Mouse (Mus musculus): ENCODE results near the gene Cyyr1.

Gene Cyyr1

DNA sequence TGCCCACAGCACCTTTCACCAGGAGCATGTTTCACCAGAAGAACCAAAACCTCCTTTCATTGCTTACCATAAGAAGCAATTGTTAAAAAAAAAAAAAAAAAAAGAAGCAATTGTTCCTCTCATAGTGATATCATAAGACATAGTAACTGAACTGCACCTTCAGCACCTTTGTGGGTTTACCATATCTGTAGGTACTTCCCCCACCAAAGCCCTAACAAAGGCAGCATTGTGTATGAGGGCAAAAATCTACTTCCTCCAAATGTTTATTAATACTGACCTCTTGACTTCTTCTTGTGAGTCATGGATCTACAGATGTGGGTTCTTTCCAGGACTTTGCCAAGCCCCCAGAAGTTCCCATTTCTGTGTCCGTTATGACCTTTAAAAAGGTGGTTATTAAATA, 98.2 kb downstream of the Cyyr1 start:
- DNase-seq: no peak

DNA sequence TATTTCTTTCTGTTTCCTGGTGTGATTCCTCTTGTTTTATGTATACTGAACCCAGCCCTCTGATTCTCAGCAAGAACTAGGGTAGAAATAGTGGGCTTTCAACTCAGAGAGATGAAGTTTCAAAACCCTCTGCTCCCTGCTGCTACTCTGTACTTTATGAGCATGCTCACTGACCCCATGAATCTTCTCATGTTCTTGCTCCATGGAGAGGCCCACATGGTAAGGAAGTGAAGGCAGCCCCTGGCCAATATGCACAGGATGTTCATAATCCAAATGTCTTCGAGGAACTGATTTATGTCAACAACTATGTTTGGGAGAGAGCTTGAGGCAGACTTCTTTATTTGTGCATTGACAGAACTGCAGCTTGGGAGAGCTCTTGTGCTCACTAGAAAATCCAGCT, 106.9 kb downstream of the Cyyr1 start:
- no peak for DNase-seq

DNA sequence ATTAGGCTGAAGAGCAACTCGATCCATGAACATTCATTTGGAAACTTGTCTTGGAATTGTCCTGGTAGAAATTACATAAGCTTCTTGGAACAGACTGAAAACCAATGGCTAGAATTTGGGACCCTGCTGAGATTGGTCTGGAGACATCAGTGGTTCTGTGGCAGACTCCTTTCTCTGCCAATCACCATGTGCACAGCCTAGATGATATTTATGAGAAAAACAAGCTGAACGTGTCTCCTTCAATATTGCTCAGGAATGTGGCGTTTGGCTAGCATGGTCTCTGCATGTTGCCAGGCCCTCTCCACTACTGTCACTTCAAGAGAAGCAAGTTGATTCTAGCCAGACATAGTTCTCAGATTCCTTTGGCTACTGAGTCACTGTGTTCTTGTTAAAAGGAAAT, 107.4 kb downstream of the Cyyr1 start:
- no peak for DNase-seq

DNA sequence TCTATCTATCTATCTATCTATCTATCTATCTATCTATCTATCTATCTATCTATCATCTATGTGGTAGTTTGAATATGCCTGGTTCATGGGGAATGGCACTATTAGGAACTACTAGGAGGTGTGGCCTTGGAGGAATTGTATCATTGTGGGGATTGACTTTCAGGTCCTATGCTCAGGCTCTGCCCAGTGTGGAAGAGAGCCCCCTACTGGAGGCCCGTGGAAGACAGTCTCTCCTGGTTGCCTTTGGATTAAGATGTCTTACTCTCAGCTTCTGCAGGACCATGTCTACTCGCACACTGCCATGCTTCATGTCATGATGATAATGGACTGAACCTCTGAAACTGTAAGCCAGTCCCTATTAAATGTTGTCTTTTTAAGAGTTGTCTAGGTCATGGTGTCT, 117.8 kb downstream of the Cyyr1 start:
- peak; percentile 18 for DNase-seq

DNA sequence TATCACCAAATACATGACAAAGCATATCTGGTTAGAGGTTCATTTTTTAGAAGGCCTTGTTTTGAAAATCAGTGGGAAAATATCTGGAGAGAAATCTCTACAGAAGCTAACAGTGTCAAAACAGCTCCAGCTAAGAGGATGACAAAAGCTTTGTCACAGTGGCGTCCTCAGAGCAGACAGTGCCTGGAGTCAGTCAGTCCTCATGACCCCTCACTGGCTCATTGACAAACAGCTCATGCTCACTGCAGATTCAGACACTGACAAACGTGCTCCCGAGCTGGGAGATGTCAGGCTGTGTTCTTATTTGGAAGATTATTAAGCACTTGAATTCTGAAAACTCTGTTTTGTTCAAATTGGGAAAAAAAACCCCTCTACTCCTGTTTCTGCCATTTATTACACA, 124.0 kb downstream of the Cyyr1 start:
- no peak for DNase-seq

DNA sequence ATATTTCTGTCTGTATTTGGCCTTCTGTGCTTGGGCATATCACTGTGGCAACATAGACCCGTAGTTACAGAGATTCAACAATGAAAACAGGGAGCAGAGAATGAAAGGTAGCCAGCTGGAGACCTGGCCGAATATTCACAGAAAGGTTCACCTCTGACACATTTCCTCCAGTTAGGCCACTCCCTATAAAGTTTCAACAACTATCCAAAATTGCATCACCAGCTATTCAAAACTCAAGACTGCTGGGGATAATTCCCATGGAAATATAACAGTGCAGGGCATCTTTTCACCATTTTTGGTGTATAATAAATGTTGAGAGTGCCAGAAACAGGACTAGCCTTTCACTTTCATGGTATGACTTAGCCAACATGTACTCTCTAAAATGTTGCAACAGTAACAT, 130.3 kb downstream of the Cyyr1 start:
- no peak for DNase-seq

DNA sequence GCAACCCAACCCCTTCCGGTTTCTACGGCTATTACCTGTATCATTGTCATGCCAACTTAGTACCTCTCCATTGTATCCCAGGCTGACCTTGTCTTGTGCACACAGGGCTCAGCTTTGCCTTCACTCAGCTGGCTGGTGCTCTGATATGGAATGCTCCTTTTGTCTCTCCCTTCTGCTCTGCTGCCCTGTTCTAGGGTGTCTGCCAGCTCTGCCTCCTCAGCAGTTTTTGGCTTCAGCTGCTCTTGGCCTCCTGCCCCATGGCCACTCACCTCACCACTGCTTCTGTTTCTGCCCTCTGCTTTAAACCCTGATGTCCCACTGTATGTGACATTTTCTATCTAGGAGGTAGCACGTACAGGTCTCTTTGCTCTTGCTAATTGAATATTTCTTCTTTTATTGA, 137.8 kb downstream of the Cyyr1 start:
- no peak for DNase-seq

DNA sequence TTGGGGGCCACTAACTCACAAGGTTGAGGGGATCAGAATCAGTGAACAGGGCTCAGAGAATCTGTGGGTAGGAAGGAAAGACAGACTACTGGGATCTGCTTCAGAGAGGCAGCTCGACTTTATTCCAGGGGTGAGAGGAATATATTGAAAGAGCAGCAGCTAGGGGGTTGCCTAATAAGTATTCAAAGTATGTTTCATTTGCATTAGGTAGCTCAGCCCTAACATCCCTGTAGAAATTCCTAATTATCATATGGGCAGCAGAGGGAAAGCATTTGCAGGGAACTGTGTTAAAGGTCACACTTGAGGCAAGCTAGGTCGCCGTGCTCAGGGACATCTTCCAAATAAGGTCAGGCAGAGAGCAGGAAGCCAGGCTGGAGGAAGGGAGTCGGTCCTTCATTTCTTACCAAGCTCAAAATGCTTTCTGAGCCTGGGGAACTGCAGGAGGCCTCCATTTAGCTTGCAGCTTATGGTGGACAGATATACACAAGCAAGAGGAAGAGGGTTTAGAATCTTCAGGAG, 159.7 kb downstream of the Cyyr1 start:
- no peak for DNase-seq

DNA sequence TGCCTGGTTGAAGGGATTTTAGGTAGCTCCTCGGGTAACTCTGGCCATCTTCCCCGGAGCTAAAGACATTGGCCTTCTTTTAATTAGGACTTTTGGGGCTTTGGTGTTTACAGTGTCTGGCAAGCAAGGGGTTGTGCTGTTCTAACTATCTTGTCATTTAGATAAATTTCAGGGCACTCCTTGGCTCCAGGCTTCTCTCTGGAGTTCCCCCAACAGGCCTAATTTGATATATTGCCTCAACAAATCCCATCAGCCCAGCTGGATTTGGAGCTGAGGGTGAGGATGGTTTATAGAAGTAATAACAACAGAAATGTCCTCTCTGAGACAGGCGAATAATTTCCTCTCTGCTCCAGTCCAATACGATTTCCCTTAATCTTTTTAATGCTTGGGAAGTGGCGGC, 166.4 kb downstream of the Cyyr1 start:
- no peak for DNase-seq

Data from kidney, adult 11 months (tissue).